Mouse (Mus musculus) forebrain, embryonic 15.5 days (tissue): Measurements from ENCODE around the gene Rab43. TPM values are rescaled to one million over a fixed set of nuclear protein-coding genes. Genes with fewer than 3 reads are reported as not detected.
"Not testable (repeated sequence)": the region's sequence is repeated elsewhere in the genome, so short reads cannot be mapped to it uniquely, and the experiment has no call there.

Source experiments
- ATAC-seq: fragments of 200-750 bp; cut with Nextera tagmentation; replicated peaks from 2 replicates; pipeline ENCODE4 v1.8.0; 2017; ENCODE audit warnings: mild to moderate bottlenecking, moderate TSS enrichment, moderate library complexity
- H3K27ac ChIP-seq: fragments of 300-500 bp; sonication (generic); replicated peaks from 2 replicates; pipeline ENCODE4 v1.5.1; 2015; ENCODE audit warnings: mild to moderate bottlenecking, inconsistent platforms
- H3K27me3 ChIP-seq: fragments of 300-500 bp; sonication (generic); 2 replicates; pipeline ENCODE4 v1.6.1; 2015; ENCODE audit warnings: inconsistent platforms
- H3K36me3 ChIP-seq: fragments of 300-500 bp; sonication (generic); 2 replicates; pipeline ENCODE4 v1.6.1; 2015; ENCODE audit warnings: mild to moderate bottlenecking, inconsistent platforms
- H3K4me1 ChIP-seq: fragments of 300-500 bp; sonication (generic); 2 replicates; pipeline ENCODE4 v1.6.1; 2015; ENCODE audit warnings: inconsistent platforms
- H3K4me2 ChIP-seq: fragments of 300-500 bp; sonication (generic); replicated peaks from 2 replicates; pipeline ENCODE4 v1.6.1; 2015; ENCODE audit warnings: mild to moderate bottlenecking, inconsistent platforms
- H3K4me3 ChIP-seq: fragments of 300-500 bp; sonication (generic); 2 replicates; pipeline ENCODE4 v1.5.1; 2015; ENCODE audit warnings: mild to moderate bottlenecking, inconsistent platforms
- H3K9ac ChIP-seq: fragments of 300-500 bp; sonication (generic); replicated peaks from 2 replicates; pipeline ENCODE4 v1.6.1; 2015; ENCODE audit warnings: mild to moderate bottlenecking, inconsistent platforms
- H3K9me3 ChIP-seq: fragments of 300-500 bp; sonication (generic); 2 replicates; pipeline ENCODE4 v1.6.1; 2016; ENCODE audit warnings: inconsistent platforms
- WGBS: fragments of 180-500 bp; shearing (Covaris S2); methylation state at CpG from one replicate; pipeline ENCODE4 v1.1.7; 2015; ENCODE audit warnings: mixed read lengths; 5-methylcytosine and 5-hydroxymethylcytosine counted together
- polyA plus RNA-seq: library from polyadenylated mRNA; unstranded; fragments of >200 nt; fragmentation: Nextera tagmentation; extraction: Ambion mirVana; gene quantifications from 2 replicates; pipeline ENCODE4 v1.2.1, GENCODE M21; 2015

The Rab43 gene
- polyA plus RNA-seq, 1 experiment from 2014 or later: 6.9 TPM

GRCm38 (mm10) chr6:87779174-87780165 lies 32.5 kb downstream of the Rab43 start:
- Histone ChIP-seq H3K27ac (no peak overlapping the region), H3K9ac (no peak overlapping the region), H3K27me3 (no peaks in the 10 kb centered on the region), H3K4me1 (no peaks in the 10 kb centered on the region), H3K4me2 (no peak overlapping the region), H3K9me3 (no peaks in the 10 kb centered on the region), H3K36me3 (no peaks in the 10 kb centered on the region), H3K4me3 (no peak overlapping the region)
- 84% methylated on average over 11 of the region's 11 CpGs for WGBS
- no peak for ATAC-seq

- Histone ChIP-seq H3K4me2 (no peak overlapping the region), H3K27ac (no peak overlapping the region), H3K9ac (no peak overlapping the region), H3K9me3 (no peaks in the 10 kb centered on the region), H3K4me3 (no peak overlapping the region), H3K27me3 (no peaks in the 10 kb centered on the region), H3K4me1 (no peaks in the 10 kb centered on the region), H3K36me3 (no peaks in the 10 kb centered on the region)
- 80% methylated on average over 11 of the region's 11 CpGs for WGBS
- no peak for ATAC-seq
These were observed 33.4 kb downstream of the Rab43 start for GRCm38 (mm10) chr6:87778294-87779173.

DNA sequence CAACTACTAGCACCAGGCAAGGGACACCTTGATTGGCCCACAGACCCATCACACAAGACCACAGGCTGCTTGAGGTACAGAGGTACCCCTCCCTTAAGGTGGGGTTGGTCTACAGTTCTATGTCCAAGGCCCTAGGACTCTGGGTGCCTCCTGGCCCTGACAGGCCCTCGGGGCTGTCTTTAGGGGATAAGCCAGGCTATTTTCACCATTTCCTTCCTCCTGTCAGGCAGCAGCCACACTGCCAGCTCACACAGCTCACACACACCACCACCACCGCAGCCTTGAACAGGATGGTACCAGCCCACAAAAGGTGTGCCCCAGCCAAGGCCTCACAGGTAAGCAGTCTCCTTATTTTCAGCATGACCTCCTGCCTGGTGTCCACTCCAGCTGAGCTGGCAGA lies 34.1 kb downstream of the Rab43 start, which contains the start of gene Gp9:
Gene Gp9, plus strand, starts transcription at position 231 of the 400 bp plus-strand sequence.
- no peak within 1 kb of the TSS for H3K9ac ChIP-seq
- H3K4me2 ChIP-seq: no peak within 1 kb of the TSS
- H3K36me3 ChIP-seq: no peaks in the 10 kb centered on the region
- no peak for ATAC-seq
- H3K4me1 ChIP-seq: no peaks in the 10 kb centered on the region
- no peaks in the 10 kb centered on the region for H3K9me3 ChIP-seq
- no peak within 1 kb of the TSS for H3K4me3 ChIP-seq
- 88% methylated on average over 2 of the region's 2 CpGs for WGBS
- no peaks in the 10 kb centered on the region for H3K27me3 ChIP-seq
- no peak within 1 kb of the TSS for H3K27ac ChIP-seq

- 100% methylated on average over 1 of the region's 1 CpGs for WGBS
- no peak overlapping the region for H3K4me3 ChIP-seq
- no peak overlapping the region for H3K9ac ChIP-seq
- no peak for ATAC-seq
- H3K27ac ChIP-seq: no peak overlapping the region
- H3K27me3 ChIP-seq: no peaks in the 10 kb centered on the region
- no peak overlapping the region for H3K4me2 ChIP-seq
- H3K4me1 ChIP-seq: no peaks in the 10 kb centered on the region
- no peaks in the 10 kb centered on the region for H3K36me3 ChIP-seq
- no peaks in the 10 kb centered on the region for H3K9me3 ChIP-seq
These were observed 35.3 kb downstream of the Rab43 start for GRCm38 (mm10) chr6:87776663-87777062.

GRCm38 (mm10) chr6:87775588-87776245 lies 36.2 kb downstream of the Rab43 start:
- no peak for ATAC-seq
- Histone ChIP-seq H3K27ac (no peak overlapping the region), H3K4me3 (no peak overlapping the region), H3K9me3 (no peaks in the 10 kb centered on the region), H3K4me1 (no peaks in the 10 kb centered on the region), H3K4me2 (no peak overlapping the region), H3K9ac (no peak overlapping the region), H3K36me3 (no peaks in the 10 kb centered on the region), H3K27me3 (no peaks in the 10 kb centered on the region)
- WGBS: 84% methylated on average over 3 of the region's 3 CpGs

- WGBS: 87% methylated on average over 9 of the region's 9 CpGs
- ATAC-seq: no peak
- Histone ChIP-seq H3K4me1 (no peaks in the 10 kb centered on the region), H3K36me3 (no peaks in the 10 kb centered on the region), H3K27ac (no peak overlapping the region), H3K9ac (no peak overlapping the region), H3K4me2 (no peak overlapping the region), H3K4me3 (no peak overlapping the region), H3K9me3 (no peaks in the 10 kb centered on the region), H3K27me3 (no peaks in the 10 kb centered on the region)
These were observed 37.1 kb downstream of the Rab43 start for GRCm38 (mm10) chr6:87774909-87775308.

DNA sequence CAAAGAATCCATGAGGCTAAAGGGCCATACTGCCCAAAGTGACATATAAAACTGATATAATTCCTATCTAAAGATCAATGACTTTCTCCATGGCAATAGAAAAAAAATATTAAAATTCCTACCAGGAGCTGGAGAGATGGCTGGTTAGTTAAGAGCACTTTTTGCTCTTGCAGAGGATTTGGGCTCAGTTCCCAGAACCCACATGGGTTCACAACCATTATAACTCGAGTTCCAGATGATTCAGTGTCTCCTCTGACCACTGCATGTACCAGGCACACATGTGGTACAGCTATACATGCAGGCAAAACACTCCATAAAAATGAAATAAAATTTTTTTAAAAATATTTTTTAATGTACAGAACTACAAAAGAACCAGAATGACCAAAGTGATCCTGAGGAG lies 37.5 kb downstream of the Rab43 start:
- ATAC-seq: no peak

GRCm38 (mm10) chr6:87770626-87771025 lies 41.3 kb downstream of the Rab43 start:
- 66% methylated on average over 8 of the region's 8 CpGs for WGBS
- Histone ChIP-seq H3K9me3 (no peaks in the 10 kb centered on the region), H3K9ac (no peak overlapping the region), H3K4me2 (no peak overlapping the region), H3K4me1 (no peaks in the 10 kb centered on the region), H3K36me3 (no peaks in the 10 kb centered on the region), H3K27ac (no peak overlapping the region), H3K27me3 (no peaks in the 10 kb centered on the region), H3K4me3 (no peak overlapping the region)
- no peak for ATAC-seq

More for the DNA sequence above, 37.5 kb downstream of the Rab43 start:
- Histone ChIP-seq H3K4me3 (no peak overlapping the region), H3K4me2 (no peak overlapping the region), H3K27ac (no peak overlapping the region), H3K9me3 (no peaks in the 10 kb centered on the region), H3K27me3 (no peaks in the 10 kb centered on the region), H3K36me3 (no peaks in the 10 kb centered on the region), H3K4me1 (no peaks in the 10 kb centered on the region), H3K9ac (no peak overlapping the region)
- WGBS: 45% methylated on average over 1 of the region's 1 CpGs

- not testable (repeated sequence) for ATAC-seq
These were observed 47.7 kb downstream of the Rab43 start for GRCm38 (mm10) chr6:87764296-87764695.

DNA sequence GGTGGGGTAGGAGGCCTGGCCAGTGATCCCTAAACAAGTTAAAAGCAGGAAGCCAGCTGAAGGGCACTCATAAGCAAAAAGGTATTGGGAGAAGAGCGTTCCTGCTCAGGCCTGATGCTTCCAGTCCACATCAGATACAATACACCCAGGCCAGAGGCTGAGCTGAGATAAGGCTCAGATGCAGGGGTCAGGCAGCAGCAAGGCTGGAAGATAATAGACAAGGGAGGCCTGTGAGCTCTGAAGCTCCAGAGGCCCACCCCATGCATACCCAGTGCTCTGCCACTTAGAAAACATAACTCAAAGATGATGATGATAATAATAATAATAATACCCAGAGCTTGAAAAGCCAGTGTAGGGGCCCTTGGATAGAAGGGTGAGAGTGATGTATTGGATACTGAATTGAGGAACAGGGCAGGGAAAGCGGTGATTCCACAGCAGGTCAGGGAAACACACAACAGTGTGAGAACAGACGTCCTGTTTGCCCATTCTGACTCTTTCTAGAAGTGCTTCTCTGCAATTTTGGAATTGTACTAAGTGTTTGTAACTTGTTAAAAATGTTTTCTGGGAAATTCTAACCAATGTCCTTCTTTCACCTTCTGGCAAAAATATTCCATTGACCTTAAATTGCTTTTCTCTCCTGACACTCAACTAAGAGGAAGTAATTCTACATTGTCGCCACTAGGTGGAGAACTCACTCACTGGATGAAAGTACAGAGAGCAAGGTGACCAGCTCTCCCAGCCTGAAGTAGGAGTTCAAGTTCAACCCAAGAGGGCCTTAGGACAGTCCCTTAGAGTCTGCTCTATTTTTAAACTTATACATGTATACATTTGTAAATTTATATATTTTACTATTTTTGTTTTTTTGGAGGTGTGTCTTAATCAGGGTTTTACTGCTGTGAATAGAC lies 48.3 kb downstream of the Rab43 start:
- no peaks in the 10 kb centered on the region for H3K27me3 ChIP-seq
- no peak overlapping the region for H3K4me2 ChIP-seq
- H3K27ac ChIP-seq: no peak overlapping the region
- ATAC-seq: no peak
- H3K4me1 ChIP-seq: no peaks in the 10 kb centered on the region
- H3K36me3 ChIP-seq: no peaks in the 10 kb centered on the region
- no peak overlapping the region for H3K4me3 ChIP-seq
- H3K9ac ChIP-seq: no peak overlapping the region
- WGBS: 69% methylated on average over 4 of the region's 4 CpGs
- no peaks in the 10 kb centered on the region for H3K9me3 ChIP-seq

More at GRCm38 (mm10) chr6:87764296-87764695, 47.7 kb downstream of the Rab43 start:
- not testable (repeated sequence) for H3K9ac ChIP-seq, H3K27me3 ChIP-seq, H3K36me3 ChIP-seq, H3K9me3 ChIP-seq, H3K27ac ChIP-seq, H3K4me3 ChIP-seq, H3K4me1 ChIP-seq, H3K4me2 ChIP-seq
- WGBS: 91% methylated on average over 2 of the region's 2 CpGs

- Histone ChIP-seq H3K4me1 (no peaks in the 10 kb centered on the region), H3K4me2 (no peak overlapping the region), H3K27me3 (no peaks in the 10 kb centered on the region), H3K9ac (no peak overlapping the region), H3K4me3 (no peak overlapping the region), H3K36me3 (no peaks in the 10 kb centered on the region), H3K27ac (no peak overlapping the region), H3K9me3 (no peaks in the 10 kb centered on the region)
- no peak for ATAC-seq
- 94% methylated on average over 5 of the region's 5 CpGs for WGBS
These were observed 49.8 kb downstream of the Rab43 start for GRCm38 (mm10) chr6:87762161-87762560.
